Mouse (Mus musculus): ENCODE measurements at regions not wholly inside any gene's neighbourhood (a gene's known extent, or its start where the extent isn't known, plus 50 kb on each side); places are given as distances from the start of the nearest gene placed in this dataset.

DNA sequence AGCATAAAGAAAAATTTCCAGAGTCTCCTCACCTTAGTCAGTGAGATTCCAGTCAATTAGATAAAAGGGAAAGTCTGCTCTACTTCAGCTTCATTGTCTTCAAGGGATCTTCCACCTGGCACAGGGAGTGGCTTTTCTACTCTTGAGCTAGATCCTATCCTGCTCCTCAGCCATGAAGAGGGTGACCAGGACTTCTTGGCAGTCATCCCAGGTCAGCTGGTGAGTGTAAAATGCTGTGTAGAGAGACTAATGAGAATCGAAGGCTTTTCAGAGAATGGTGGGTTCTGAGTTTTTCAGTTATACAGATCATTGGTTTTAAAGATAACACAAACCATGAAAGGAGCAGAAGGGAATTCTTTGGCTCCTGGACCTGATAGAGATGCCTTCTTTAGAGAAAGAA lies 211.8 kb downstream of the Fam84b start:
- TF ChIP-seq POLR2A (IDR thresholded peaks at IDR 0.05; ENCODE audit: borderline replicate concordance, extremely low read depth, low read depth, low read length) (no peak), CTCF (IDR thresholded peaks at IDR 0.05; ENCODE audit: insufficient read depth, low read length) (no peak)

Data from lung, adult 2 months (tissue).